Mouse (Mus musculus) small intestine, adult 2 months (tissue): Measurements from ENCODE around the gene Gpr6.

Experiments
- CTCF ChIP-seq: fragments of 200-500 bp; IDR thresholded peaks from 2 replicates; pipeline ENCODE4 v1.5.1; 2012; ENCODE audit warnings: low read depth, mild to moderate bottlenecking, control low read depth, inconsistent platforms, low read length, moderate library complexity, mixed read lengths; ENCODE audit not compliant: insufficient replicate concordance, insufficient read length; ENCODE audit errors: extremely low read depth
- POLR2A ChIP-seq: fragments of 200-500 bp; IDR thresholded peaks from 2 replicates; pipeline ENCODE4 v1.6.1; 2012; ENCODE audit warnings: low read depth, mild to moderate bottlenecking, control low read depth, inconsistent platforms, low read length, moderate library complexity

DNA sequence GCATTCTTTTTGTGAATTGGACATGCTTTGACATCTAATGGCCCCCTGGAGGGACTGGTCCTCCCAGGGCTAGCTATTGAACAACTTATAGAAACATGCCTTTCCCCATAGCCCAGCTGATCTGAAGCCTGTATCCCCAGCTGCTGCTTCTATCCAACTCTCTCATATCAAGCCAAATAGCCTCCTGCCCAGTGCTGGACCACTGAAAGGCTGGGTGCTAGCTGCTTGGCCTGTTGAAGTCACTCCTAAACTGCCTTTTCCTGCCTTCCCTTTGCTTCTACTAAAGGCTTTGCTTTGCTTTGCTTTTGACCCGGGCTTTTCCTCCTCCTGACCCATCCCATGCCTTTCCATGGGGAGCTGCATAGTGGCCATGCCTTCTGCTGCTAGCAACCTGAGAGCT, 47.7 kb downstream of the Gpr6 start:
- TF ChIP-seq CTCF, result no peak
- no peak for TF ChIP-seq POLR2A
